Mouse (Mus musculus): ENCODE measurements around the gene Samd11.
A peak's percentile ranks its signal among the peaks of the same experiment; 100 is the strongest.

DNA sequence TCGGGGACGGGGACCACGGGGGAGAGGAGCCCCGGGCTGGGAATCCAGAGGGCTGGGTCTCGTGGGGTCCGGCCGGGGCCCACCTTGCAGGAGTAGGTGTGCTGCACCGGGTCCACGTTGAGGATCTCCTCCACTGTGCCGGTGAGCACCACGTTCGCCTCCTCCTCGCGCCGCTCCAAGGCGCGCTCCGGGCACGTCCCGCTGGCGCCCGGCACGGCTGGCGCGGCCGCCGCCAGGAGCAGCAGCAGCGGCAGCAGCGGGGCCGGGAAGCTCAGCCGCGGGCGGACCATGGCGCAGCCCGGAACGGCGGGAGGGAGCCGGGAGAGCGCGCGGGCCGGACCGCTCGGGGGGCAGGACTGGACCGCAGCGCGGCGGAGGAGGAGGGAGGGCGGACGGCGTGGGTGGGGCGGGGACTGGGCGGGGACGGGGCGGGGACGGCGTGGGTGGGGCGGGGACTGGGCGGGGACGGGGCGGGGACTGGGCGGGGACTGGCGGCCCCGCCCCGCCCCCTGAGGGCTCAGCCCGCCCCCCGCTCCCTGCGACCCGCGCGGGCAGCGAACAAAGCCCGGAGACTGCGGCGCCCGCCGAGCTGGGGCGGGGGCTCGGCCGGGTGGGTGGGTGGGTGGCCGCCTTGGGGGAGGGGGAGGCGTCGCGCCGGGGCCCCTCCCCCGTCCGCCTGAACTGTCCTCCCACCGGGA is 58.2 kb downstream of the Samd11 start, which contains the start of gene Agrn:
- TF ChIP-seq POLR2A (IDR thresholded peaks at IDR 0.05; ENCODE audit: insufficient read length, low read depth) (peak; percentile 73), REST (IDR thresholded peaks at IDR 0.05; ENCODE audit: insufficient read depth, insufficient read length) (no peak)

All from myocyte (in vitro differentiated cells).